Mouse (Mus musculus) heart, postnatal 0 days (tissue): ENCODE measurements at regions not wholly inside any gene's neighbourhood (a gene's known extent, or its start where the extent isn't known, plus 50 kb on each side); places are given as distances from the start of the nearest gene placed in this dataset.

ENCODE experiments used
- ATAC-seq: fragments of 200-750 bp; cut with Nextera tagmentation; 2 replicates; pipeline ENCODE4 v1.8.0; 2017; ENCODE audit warnings: low read depth, moderate number of reproducible peaks, moderate library complexity; ENCODE audit not compliant: insufficient read depth
- DNase-seq: peaks from one replicate; pipeline ENCODE4 v3.0.0-alpha.2; 2016; ENCODE audit warnings: low spot score
- H3K27ac ChIP-seq: fragments of 300-500 bp; sonication (generic); 2 replicates; pipeline ENCODE4 v1.5.1; 2014; ENCODE audit warnings: low read depth, mild to moderate bottlenecking
- H3K27me3 ChIP-seq: fragments of 300-500 bp; sonication (generic); 2 replicates; pipeline ENCODE4 v1.6.1; 2014; ENCODE audit warnings: low read length, mixed read lengths; ENCODE audit not compliant: control insufficient read depth, insufficient read depth
- H3K36me3 ChIP-seq: fragments of 300-500 bp; sonication (generic); replicated peaks from 2 replicates; pipeline ENCODE4 v1.6.1; 2014; ENCODE audit warnings: low read length, mixed read lengths; ENCODE audit not compliant: control insufficient read depth, insufficient read depth
- H3K4me1 ChIP-seq: fragments of 300-500 bp; sonication (generic); 2 replicates; pipeline ENCODE4 v1.6.1; 2014; ENCODE audit warnings: antibody characterized with exemption; ENCODE audit not compliant: control insufficient read depth, insufficient read depth
- H3K4me2 ChIP-seq: fragments of 300-500 bp; sonication (generic); 2 replicates; pipeline ENCODE4 v1.6.1; 2014; ENCODE audit warnings: low read depth, mild to moderate bottlenecking, low read length, moderate library complexity
- H3K4me3 ChIP-seq: fragments of 300-500 bp; sonication (generic); 2 replicates; pipeline ENCODE4 v1.5.1; 2014; ENCODE audit warnings: low read depth, low read length
- H3K9ac ChIP-seq: fragments of 300-500 bp; sonication (generic); replicated peaks from 2 replicates; pipeline ENCODE4 v1.6.1; 2014; ENCODE audit warnings: low read depth, low read length, mixed read lengths
- H3K9me3 ChIP-seq: fragments of 300-500 bp; sonication (generic); replicated peaks from 2 replicates; pipeline ENCODE4 v1.6.1; 2016; ENCODE audit warnings: low read length; ENCODE audit not compliant: control insufficient read depth
- CTCF ChIP-seq: IDR thresholded peaks from 2 replicates; pipeline ENCODE4 v1.5.1; 2016; ENCODE audit warnings: antibody characterized with exemption, control low read depth, low read depth
- EP300 ChIP-seq: IDR thresholded peaks from 2 replicates; pipeline ENCODE4 v1.6.1; 2016; ENCODE audit warnings: antibody characterized with exemption, low read depth
- WGBS: fragments of 180-500 bp; shearing (Covaris S2); extraction: QIAGEN DNeasy Blood & Tissue Kit; methylation state at CpG from one replicate; pipeline ENCODE4 v1.1.7; 2014; 5-methylcytosine and 5-hydroxymethylcytosine counted together

DNA sequence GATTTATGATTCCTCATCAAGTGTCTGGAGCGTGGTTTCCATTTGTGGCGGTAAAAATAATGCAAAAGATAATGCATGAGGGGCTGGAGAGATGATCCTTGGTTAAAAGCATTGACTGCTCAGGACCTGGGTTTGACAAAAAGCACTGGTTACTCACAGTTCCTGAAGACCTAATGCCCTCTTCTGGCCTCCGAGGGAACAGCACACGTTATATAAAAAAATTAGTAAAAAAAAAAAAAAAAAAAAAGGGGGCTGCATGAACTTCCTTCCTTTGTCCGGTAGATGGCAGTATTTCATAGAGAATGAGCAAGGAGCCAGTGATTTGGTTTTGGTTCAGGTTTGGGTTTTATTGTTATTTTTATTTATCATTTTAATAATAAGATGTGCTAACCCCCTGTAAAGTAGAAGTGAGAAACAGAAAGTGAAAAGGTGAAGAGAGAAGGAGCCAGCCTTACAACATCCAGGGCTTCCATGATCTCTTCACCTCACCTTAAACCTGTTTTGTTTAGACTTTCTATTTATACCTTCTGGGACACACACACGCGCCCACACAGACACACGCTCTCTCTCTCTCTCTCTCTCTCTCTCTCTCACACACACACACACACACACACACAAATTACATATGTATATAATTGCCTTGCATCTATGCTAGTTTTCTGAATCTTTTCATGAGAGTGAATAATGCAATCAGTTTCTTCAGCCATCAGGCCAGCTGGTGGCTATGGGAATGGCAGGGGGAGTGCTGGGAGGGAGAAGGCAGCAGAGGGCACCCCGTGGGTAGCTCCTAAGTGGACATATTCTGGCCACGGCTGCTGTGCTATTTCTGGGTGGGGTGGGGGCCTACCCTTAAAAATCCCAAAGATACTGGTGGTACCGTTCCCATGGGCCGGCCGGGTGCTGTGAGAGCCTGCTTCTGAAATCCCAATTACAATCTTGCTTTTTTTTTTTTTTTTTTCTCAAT is 230.0 kb downstream of the Poteg start:
- no peak overlapping the region for H3K9ac ChIP-seq
- H3K36me3 ChIP-seq: no peaks in the 10 kb centered on the region
- H3K9me3 ChIP-seq: no peaks in the 10 kb centered on the region
- DNase-seq (peak; percentile 21), ATAC-seq (no peak)
- 27% methylated on average over 13 of the region's 13 CpGs for WGBS
- no peak for TF ChIP-seq EP300
- peak; percentile 67 for TF ChIP-seq CTCF
- H3K4me1 ChIP-seq: no peaks in the 10 kb centered on the region
- H3K4me2 ChIP-seq: peak overlapping the region; percentile 33
- H3K4me3 ChIP-seq: no peak overlapping the region
- no peak overlapping the region for H3K27ac ChIP-seq
- H3K27me3 ChIP-seq: no peaks in the 10 kb centered on the region

DNA sequence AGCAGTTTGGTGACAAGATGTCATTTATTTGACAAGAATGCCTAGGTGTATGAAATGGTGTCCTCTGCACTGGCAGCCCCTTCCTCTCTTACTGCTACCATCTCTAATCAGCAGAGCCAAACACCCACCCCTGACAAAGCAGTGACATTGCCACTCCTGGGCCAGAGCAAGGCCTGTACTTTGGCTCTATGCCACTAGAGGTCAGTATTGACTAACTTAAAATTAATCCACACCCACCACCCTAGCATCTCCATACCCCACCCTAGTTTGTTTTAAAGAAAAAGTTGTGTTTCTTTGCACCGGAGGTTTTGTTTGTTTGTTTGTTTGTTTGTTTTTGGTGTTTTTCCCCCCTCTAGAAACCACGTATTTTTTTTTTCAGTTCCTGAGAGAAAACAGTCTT is 231.7 kb downstream of the Poteg start:
- no peak overlapping the region for H3K4me3 ChIP-seq
- no peaks in the 10 kb centered on the region for H3K27me3 ChIP-seq
- 5% methylated on average over 2 of the region's 2 CpGs for WGBS
- TF ChIP-seq CTCF (peak; percentile 61), EP300 (no peak)
- ATAC-seq (0 out of 2 replicates have a peak, but pooled peaks have one; percentile 27), DNase-seq (peak; percentile 39)
- no peak overlapping the region for H3K9ac ChIP-seq
- no peak overlapping the region for H3K4me2 ChIP-seq
- H3K4me1 ChIP-seq: no peaks in the 10 kb centered on the region
- no peaks in the 10 kb centered on the region for H3K36me3 ChIP-seq
- H3K27ac ChIP-seq: no peak overlapping the region
- H3K9me3 ChIP-seq: no peaks in the 10 kb centered on the region

DNA sequence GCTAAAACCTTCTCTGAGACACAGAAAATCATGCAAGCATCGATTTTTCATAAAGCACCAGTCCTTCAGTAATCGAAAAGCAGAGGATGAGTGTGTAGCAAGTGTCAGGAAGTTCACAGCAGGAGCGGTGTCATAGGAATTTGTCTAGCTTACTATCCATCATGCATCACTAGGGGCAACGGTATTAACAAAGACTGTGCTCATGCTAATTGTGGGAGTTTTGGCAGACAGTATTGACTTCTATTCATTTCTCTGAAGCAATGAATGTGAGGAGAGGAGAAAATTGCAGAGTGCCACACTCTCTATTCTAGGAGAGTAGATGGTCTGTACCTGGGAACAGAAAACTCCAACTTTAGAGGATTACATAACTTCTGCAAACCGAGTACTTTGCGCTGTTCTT is 274.5 kb downstream of the Poteg start:
- Histone ChIP-seq H3K4me2 (no peak overlapping the region), H3K4me1 (no peaks in the 10 kb centered on the region), H3K27me3 (no peaks in the 10 kb centered on the region), H3K27ac (no peak overlapping the region), H3K4me3 (no peak overlapping the region), H3K9me3 (no peaks in the 10 kb centered on the region), H3K9ac (no peak overlapping the region), H3K36me3 (no peaks in the 10 kb centered on the region)
- TF ChIP-seq EP300 (no peak), CTCF (no peak)
- ATAC-seq (no peak), DNase-seq (no peak)
- WGBS: 68% methylated on average over 6 of the region's 6 CpGs

DNA sequence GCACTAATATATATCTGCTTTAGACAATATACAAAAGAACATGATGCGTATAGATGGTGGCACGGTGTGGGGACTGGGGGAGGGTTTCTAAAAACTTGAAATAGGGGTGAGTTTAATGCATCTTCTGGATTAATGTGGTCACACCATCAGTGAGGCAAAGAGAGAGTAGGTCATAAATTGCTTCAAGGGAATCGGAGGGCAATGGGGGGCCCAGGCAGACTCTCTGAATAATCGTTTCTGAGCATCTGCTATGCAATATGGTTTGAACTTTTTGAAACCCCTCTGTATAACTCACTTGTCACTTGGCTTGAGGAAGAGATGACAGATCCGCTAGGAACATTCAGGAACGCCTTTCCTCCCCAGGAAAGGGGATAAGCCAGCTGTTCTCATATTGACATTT is 322.8 kb downstream of the Poteg start:
- no peak for ATAC-seq
- H3K4me2 ChIP-seq: no peak overlapping the region
- WGBS: 66% methylated on average over 6 of the region's 6 CpGs

DNA sequence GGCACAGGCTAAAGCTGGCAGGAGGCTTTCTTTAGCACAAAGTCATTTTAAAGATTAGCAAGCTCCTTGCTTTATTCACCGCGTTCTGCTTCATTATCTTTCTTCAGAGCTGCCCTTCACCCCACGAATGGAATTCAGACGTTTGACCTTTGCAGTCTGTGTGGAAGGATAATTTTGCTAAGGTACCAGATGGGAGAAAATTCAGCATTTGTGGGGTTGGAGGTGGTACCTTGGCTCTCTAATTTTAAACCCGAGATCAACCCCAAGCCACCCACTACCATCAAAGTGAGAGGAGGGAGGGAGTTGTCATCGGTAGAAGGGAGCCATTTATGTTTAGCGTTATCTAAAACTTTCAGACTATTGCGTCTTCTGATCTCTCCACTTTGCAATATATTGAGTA is 323.3 kb downstream of the Poteg start:
- Histone ChIP-seq H3K36me3 (no peaks in the 10 kb centered on the region), H3K9ac (no peak overlapping the region), H3K4me1 (no peaks in the 10 kb centered on the region), H3K9me3 (no peaks in the 10 kb centered on the region), H3K27ac (no peak overlapping the region), H3K4me2 (no peak overlapping the region), H3K4me3 (no peak overlapping the region), H3K27me3 (no peaks in the 10 kb centered on the region)
- 35% methylated on average over 8 of the region's 8 CpGs for WGBS
- ATAC-seq (no peak), DNase-seq (no peak)
- TF ChIP-seq EP300 (no peak), CTCF (no peak)

More for the DNA sequence above, 322.8 kb downstream of the Poteg start:
- Histone ChIP-seq H3K4me3 (no peak overlapping the region), H3K27ac (no peak overlapping the region), H3K27me3 (no peaks in the 10 kb centered on the region), H3K9me3 (no peaks in the 10 kb centered on the region), H3K4me1 (no peaks in the 10 kb centered on the region), H3K36me3 (no peaks in the 10 kb centered on the region), H3K9ac (no peak overlapping the region)
- no peak for TF ChIP-seq EP300
- TF ChIP-seq CTCF: no peak
- DNase-seq: no peak
